Mouse (Mus musculus) spleen, adult 2 months (tissue): ENCODE results near the gene Eed. TPM values are rescaled to one million over a fixed set of nuclear protein-coding genes. Genes with fewer than 3 reads are reported as not detected.

Experiments used
- DNase-seq, 2 experiments: peaks; one replicate each; pipeline versions ENCODE4 v3.0.0 to v3.0.0-alpha.2; 2012 to 2021; ENCODE audit warnings: low spot score in 2 of 2, low read depth in 1 of 2
- H3K27ac ChIP-seq: fragments of 200-500 bp; 2 replicates; pipeline ENCODE4 v1.5.1; 2012; ENCODE audit warnings: low read length, inconsistent platforms; ENCODE audit not compliant: insufficient read depth
- H3K27me3 ChIP-seq: fragments of 200-500 bp; 2 replicates; pipeline ENCODE4 v1.6.1; 2012; ENCODE audit warnings: mild to moderate bottlenecking, moderate library complexity, low read length, inconsistent platforms; ENCODE audit not compliant: control insufficient read depth, insufficient read depth
- H3K36me3 ChIP-seq: fragments of 200-500 bp; 2 replicates; pipeline ENCODE4 v1.6.1; 2012; ENCODE audit warnings: mild to moderate bottlenecking, low read length, inconsistent platforms; ENCODE audit not compliant: control insufficient read depth, insufficient read depth
- H3K4me1 ChIP-seq: fragments of 200-500 bp; 2 replicates; pipeline ENCODE4 v1.6.1; 2011; ENCODE audit warnings: inconsistent platforms; ENCODE audit not compliant: control insufficient read depth, insufficient read depth, insufficient read length
- H3K4me3 ChIP-seq: fragments of 200-500 bp; 2 replicates; pipeline ENCODE4 v1.5.1; 2011; ENCODE audit warnings: mild to moderate bottlenecking, inconsistent platforms; ENCODE audit not compliant: insufficient read depth, insufficient read length; ENCODE audit errors: extremely low read depth
- CTCF ChIP-seq: fragments of 200-500 bp; IDR thresholded peaks from 2 replicates; pipeline ENCODE4 v1.5.1; 2011; ENCODE audit warnings: mild to moderate bottlenecking, inconsistent platforms; ENCODE audit not compliant: insufficient read depth, insufficient read length, insufficient replicate concordance; ENCODE audit errors: extremely low read depth
- POLR2A ChIP-seq: fragments of 200-500 bp; IDR thresholded peaks from 2 replicates; pipeline ENCODE4 v1.6.1; 2011; ENCODE audit warnings: low read depth, low read length, inconsistent platforms
- WGBS: fragments of 180-500 bp; shearing (Covaris S2); methylation state at CpG from one replicate; pipeline ENCODE4 v1.1.7; 2018; 5-methylcytosine and 5-hydroxymethylcytosine counted together
- polyA plus RNA-seq: library from polyadenylated mRNA; depleted of rRNA; stranded (reverse); fragments of >200 nt; gene quantifications from 2 replicates; pipeline ENCODE4 v1.2.3, GENCODE M21; 2012

Eed gene
- polyA plus RNA-seq, 1 experiment = 19.9 TPM

- TF ChIP-seq POLR2A = no peak
- no peak for TF ChIP-seq CTCF
- peak overlapping the region; percentile 98 for H3K27ac ChIP-seq
- peak overlapping the region; percentile 85 for H3K4me3 ChIP-seq
- H3K27me3 ChIP-seq = no peaks in the 10 kb centered on the region
- under 1% methylated on average over 31 of the region's 31 CpGs for WGBS
- H3K4me1 ChIP-seq = peaks cover 4% of the 10 kb centered on the region; the same call in 1 of the 2 replicates
- DNase-seq = no peak
- peaks cover 8% of the 10 kb centered on the region for H3K36me3 ChIP-seq
These were observed 674 bp downstream of the Eed start for GRCm38 (mm10) chr7:89980133-89980484.

- peaks cover 4% of the 10 kb centered on the region; the same call in 1 of the 2 replicates for H3K4me1 ChIP-seq
- H3K36me3 ChIP-seq = peaks cover 8% of the 10 kb centered on the region
- TF ChIP-seq CTCF = no peak
- TF ChIP-seq POLR2A = no peak
- 3% methylated on average over 23 of the region's 23 CpGs for WGBS
- no peaks in the 10 kb centered on the region for H3K27me3 ChIP-seq
- H3K27ac ChIP-seq = peak overlapping the region; percentile 98
- H3K4me3 ChIP-seq = peak overlapping the region; percentile 85
- DNase-seq = no peak
These were observed 1.2 kb downstream of the Eed start for GRCm38 (mm10) chr7:89979432-89980130.

- Histone ChIP-seq H3K27ac (no peak overlapping the region), H3K4me3 (no peak overlapping the region), H3K27me3 (no peaks in the 10 kb centered on the region), H3K4me1 (peaks cover 4% of the 10 kb centered on the region; the same call in 1 of the 2 replicates), H3K36me3 (peaks cover 15% of the 10 kb centered on the region)
- no peak for DNase-seq
- WGBS = 95% methylated on average over 7 of the region's 7 CpGs
- TF ChIP-seq CTCF (no peak), POLR2A (no peak)
These were observed 4.0 kb downstream of the Eed start for GRCm38 (mm10) chr7:89976796-89977195.

GRCm38 (mm10) chr7:89975571-89975970, 5.2 kb downstream of the Eed start:
- peaks cover 4% of the 10 kb centered on the region; the same call in 1 of the 2 replicates for H3K4me1 ChIP-seq
- 93% methylated on average over 1 of the region's 1 CpGs for WGBS
- no peak overlapping the region for H3K4me3 ChIP-seq
- no peak overlapping the region for H3K27ac ChIP-seq
- no peak for DNase-seq
- H3K27me3 ChIP-seq = no peaks in the 10 kb centered on the region
- H3K36me3 ChIP-seq = peaks cover 18% of the 10 kb centered on the region
- no peak for TF ChIP-seq POLR2A
- TF ChIP-seq CTCF = no peak

- TF ChIP-seq CTCF (no peak), POLR2A (no peak)
- no peak overlapping the region for H3K27ac ChIP-seq
- no peak for DNase-seq
- peaks cover 39% of the 10 kb centered on the region for H3K36me3 ChIP-seq
- no peaks in the 10 kb centered on the region for H3K4me1 ChIP-seq
- no peaks in the 10 kb centered on the region for H3K27me3 ChIP-seq
- whole genome bisulfite sequencing = 86% methylated on average over 2 of the region's 2 CpGs
- no peak overlapping the region for H3K4me3 ChIP-seq
These were observed 13.5 kb downstream of the Eed start for GRCm38 (mm10) chr7:89967235-89967634.

- 79% methylated on average over 1 of the region's 1 CpGs for WGBS
- Histone ChIP-seq H3K4me3 (no peak overlapping the region), H3K4me1 (no peaks in the 10 kb centered on the region), H3K36me3 (peaks cover 37% of the 10 kb centered on the region), H3K27ac (no peak overlapping the region), H3K27me3 (no peaks in the 10 kb centered on the region)
- DNase-seq = no peak
- TF ChIP-seq CTCF (no peak), POLR2A (no peak)
These were observed 14.0 kb downstream of the Eed start for GRCm38 (mm10) chr7:89966771-89967170.

GRCm38 (mm10) chr7:89963135-89963534, 17.6 kb downstream of the Eed start:
- Histone ChIP-seq H3K27ac (no peak overlapping the region), H3K36me3 (peaks cover 33% of the 10 kb centered on the region), H3K27me3 (no peaks in the 10 kb centered on the region), H3K4me1 (no peaks in the 10 kb centered on the region), H3K4me3 (no peak overlapping the region)
- TF ChIP-seq CTCF = no peak
- no peak for DNase-seq

- Histone ChIP-seq H3K27me3 (no peaks in the 10 kb centered on the region), H3K4me1 (no peaks in the 10 kb centered on the region), H3K27ac (no peak overlapping the region), H3K4me3 (no peak overlapping the region), H3K36me3 (peaks cover 25% of the 10 kb centered on the region)
- TF ChIP-seq CTCF (no peak), POLR2A (no peak)
- DNase-seq = no peak
- WGBS = 87% methylated on average over 5 of the region's 5 CpGs
These were observed 23.5 kb downstream of the Eed start for GRCm38 (mm10) chr7:89957300-89957699.
